Mouse (Mus musculus) MEL (cell line): ENCODE measurements around the gene Dnm1l. TPM values are rescaled to one million over a fixed set of nuclear protein-coding genes. Genes with fewer than 3 reads are reported as not detected.

Experiments
- DNase-seq: peaks from one replicate; pipeline ENCODE4 v3.0.0; 2011; ENCODE audit warnings: low read depth, low spot score
- H3K27ac ChIP-seq: 2 replicates; pipeline ENCODE4 v1.5.1; 2012; ENCODE audit warnings: low read depth, mild to moderate bottlenecking, control low read depth, low read length, moderate library complexity; ENCODE audit not compliant: control insufficient read depth
- H3K27me3 ChIP-seq, 2 experiments: fragments of 150-350 bp in 1 of 2; sonication (generic) in 1 of 2; 2 replicates each; pipeline ENCODE4 v1.6.1; 2012; ENCODE audit warnings: low read length in 2 of 2, mild to moderate bottlenecking in 2 of 2, improper control_type of control experiment in 1 of 2, moderate library complexity in 1 of 2; ENCODE audit not compliant: insufficient read depth in 2 of 2, control insufficient read depth in 1 of 2
- H3K36me3 ChIP-seq, 2 experiments: 2 replicates each; pipeline ENCODE4 v1.6.1; 2012 to 2014; ENCODE audit warnings: low read length in 2 of 2, improper control_type of control experiment in 1 of 2, inconsistent platforms in 1 of 2, mild to moderate bottlenecking in 1 of 2; ENCODE audit not compliant: insufficient read depth in 2 of 2, control insufficient read depth in 1 of 2
- H3K4me1 ChIP-seq, 2 experiments: fragments of 150-350 bp in 1 of 2; sonication (generic) in 1 of 2; 2 replicates each; pipeline ENCODE4 v1.6.1; 2012; ENCODE audit warnings: low read length in 2 of 2, improper control_type of control experiment in 1 of 2, mild to moderate bottlenecking in 1 of 2; ENCODE audit not compliant: insufficient read depth in 2 of 2, control insufficient read depth in 1 of 2
- H3K4me3 ChIP-seq, 2 experiments: fragments of 150-350 bp in 1 of 2; sonication (generic) in 1 of 2; 2 replicates each; pipeline ENCODE4 v1.5.1; 2012; ENCODE audit warnings: low read depth in 2 of 2, low read length in 2 of 2, mild to moderate bottlenecking in 2 of 2, moderate library complexity in 2 of 2, control low read depth in 1 of 2, improper control_type of control experiment in 1 of 2; ENCODE audit not compliant: control insufficient read depth in 1 of 2, insufficient read depth in 1 of 2
- H3K79me2 ChIP-seq: 2 replicates; pipeline ENCODE4 v1.6.1; 2012; ENCODE audit warnings: mild to moderate bottlenecking, low read length, moderate library complexity; ENCODE audit not compliant: control insufficient read depth, poor library complexity, insufficient read depth
- H3K9ac ChIP-seq: 2 replicates; pipeline ENCODE4 v1.6.1; 2012; ENCODE audit warnings: low read depth, mild to moderate bottlenecking, control low read depth, low read length, moderate library complexity; ENCODE audit not compliant: control insufficient read depth, poor library complexity, severe bottlenecking
- H3K9me3 ChIP-seq: fragments of 150-350 bp; sonication (generic); replicated peaks from 2 replicates; pipeline ENCODE4 v1.6.1; 2012; ENCODE audit warnings: mild to moderate bottlenecking, low read length, improper control_type of control experiment, moderate library complexity; ENCODE audit not compliant: insufficient read depth
- CHD1 ChIP-seq: IDR thresholded peaks from 2 replicates; pipeline ENCODE4 v1.6.1; 2012; ENCODE audit warnings: low read depth, mild to moderate bottlenecking, inconsistent platforms, low read length, improper control_type of control experiment
- CHD2 ChIP-seq: IDR thresholded peaks from 2 replicates; pipeline ENCODE4 v1.6.1; 2011; ENCODE audit warnings: low read length, improper control_type of control experiment
- CTCF ChIP-seq, 3 experiments: IDR thresholded peaks in 2 of 3; conservative IDR thresholded peaks in 1 of 3; 2 replicates each; pipeline ENCODE4 v1.5.1; 2011 to 2012; ENCODE audit warnings: low read length in 3 of 3, low read depth in 2 of 3, mild to moderate bottlenecking in 2 of 3, improper control_type of control experiment in 1 of 3, inconsistent platforms in 1 of 3, mixed read lengths in 1 of 3, moderate library complexity in 1 of 3; ENCODE audit not compliant: control insufficient read depth in 1 of 3, insufficient read depth in 1 of 3, poor library complexity in 1 of 3, severe bottlenecking in 1 of 3
- E2F4 ChIP-seq: IDR thresholded peaks from 2 replicates; pipeline ENCODE4 v1.6.1; 2011; ENCODE audit warnings: low read depth, low read length, improper control_type of control experiment, borderline replicate concordance
- ELF1 ChIP-seq: IDR thresholded peaks from 2 replicates; pipeline ENCODE4 v1.6.1; 2014; ENCODE audit warnings: low read depth, mild to moderate bottlenecking, inconsistent platforms, low read length, improper control_type of control experiment, moderate library complexity
- EP300 ChIP-seq, 2 experiments: IDR thresholded peaks; 2 replicates each; pipeline ENCODE4 v1.6.1; 2011; ENCODE audit warnings: improper control_type of control experiment in 2 of 2, low read length in 2 of 2, low read depth in 1 of 2, mild to moderate bottlenecking in 1 of 2
- ETS1 ChIP-seq: IDR thresholded peaks from 2 replicates; pipeline ENCODE4 v1.6.1; 2012; ENCODE audit warnings: low read depth, mild to moderate bottlenecking, inconsistent platforms, low read length, improper control_type of control experiment, moderate library complexity
- HCFC1 ChIP-seq: IDR thresholded peaks from 2 replicates; pipeline ENCODE4 v1.6.1; 2012; ENCODE audit warnings: low read depth, mild to moderate bottlenecking, inconsistent platforms, low read length, improper control_type of control experiment, moderate library complexity
- KAT2A ChIP-seq: conservative IDR thresholded peaks from 2 replicates; pipeline ENCODE4 v1.6.1; 2012; ENCODE audit warnings: low read depth, low read length, improper control_type of control experiment, inconsistent platforms
- MAFK ChIP-seq: IDR thresholded peaks from 2 replicates; pipeline ENCODE4 v1.6.1; 2011; ENCODE audit warnings: low read depth, mild to moderate bottlenecking, low read length, improper control_type of control experiment, borderline replicate concordance
- MAX ChIP-seq: IDR thresholded peaks from 2 replicates; pipeline ENCODE4 v1.6.1; 2011; ENCODE audit warnings: low read length, improper control_type of control experiment
- MXI1 ChIP-seq: IDR thresholded peaks from 2 replicates; pipeline ENCODE4 v1.6.1; 2011; ENCODE audit warnings: mild to moderate bottlenecking, low read depth, low read length, improper control_type of control experiment
- MYB ChIP-seq: IDR thresholded peaks from 2 replicates; pipeline ENCODE4 v1.6.1; 2011; ENCODE audit warnings: mild to moderate bottlenecking, low read depth, low read length, improper control_type of control experiment
- MYC ChIP-seq: IDR thresholded peaks from 2 replicates; pipeline ENCODE4 v1.6.1; 2011; ENCODE audit warnings: low read depth, mild to moderate bottlenecking, low read length, improper control_type of control experiment, moderate library complexity
- NRF1 ChIP-seq: IDR thresholded peaks from 2 replicates; pipeline ENCODE4 v1.6.1; 2014; ENCODE audit warnings: low read depth, mild to moderate bottlenecking, inconsistent platforms, low read length, improper control_type of control experiment, moderate library complexity; ENCODE audit not compliant: poor library complexity, insufficient read depth, severe bottlenecking
- POLR2A ChIP-seq, 2 experiments: IDR thresholded peaks; 2 replicates each; pipeline ENCODE4 v1.6.1; 2011 to 2012; ENCODE audit warnings: low read length in 2 of 2, mild to moderate bottlenecking in 2 of 2, control low read depth in 1 of 2, improper control_type of control experiment in 1 of 2, low read depth in 1 of 2, moderate library complexity in 1 of 2; ENCODE audit not compliant: control insufficient read depth in 1 of 2, insufficient read depth in 1 of 2, poor library complexity in 1 of 2
- POLR2AphosphoS5 ChIP-seq: IDR thresholded peaks from 2 replicates; pipeline ENCODE4 v1.6.1; 2012; ENCODE audit warnings: low read depth, borderline replicate concordance, mild to moderate bottlenecking, inconsistent platforms, low read length, moderate library complexity, mixed read lengths
- RAD21 ChIP-seq: IDR thresholded peaks from 2 replicates; pipeline ENCODE4 v1.6.1; 2011; ENCODE audit warnings: mild to moderate bottlenecking, low read depth, low read length, improper control_type of control experiment
- SIN3A ChIP-seq: IDR thresholded peaks from 2 replicates; pipeline ENCODE4 v1.6.1; 2012; ENCODE audit warnings: low read length, improper control_type of control experiment, inconsistent platforms
- TAL1 ChIP-seq: IDR thresholded peaks from 2 replicates; pipeline ENCODE4 v1.6.1; 2012; ENCODE audit warnings: mild to moderate bottlenecking, inconsistent platforms, low read length, moderate library complexity, mixed read lengths
- TBP ChIP-seq: IDR thresholded peaks from 2 replicates; pipeline ENCODE4 v1.8.0; 2011; ENCODE audit warnings: low read depth, low read length, improper control_type of control experiment
- TCF12 ChIP-seq: IDR thresholded peaks from 2 replicates; pipeline ENCODE4 v1.6.1; 2014; ENCODE audit warnings: low read depth, mild to moderate bottlenecking, inconsistent platforms, low read length, improper control_type of control experiment, moderate library complexity
- USF2 ChIP-seq, 2 experiments: IDR thresholded peaks; 2 replicates each; pipeline ENCODE4 v1.6.1; 2011 to 2012; ENCODE audit warnings: improper control_type of control experiment in 2 of 2, low read length in 2 of 2, borderline replicate concordance in 1 of 2, inconsistent platforms in 1 of 2, low read depth in 1 of 2, mild to moderate bottlenecking in 1 of 2; ENCODE audit not compliant: insufficient read depth in 1 of 2
- ZC3H11A ChIP-seq: IDR thresholded peaks from 2 replicates; pipeline ENCODE4 v1.6.1; 2012; ENCODE audit warnings: low read depth, mild to moderate bottlenecking, inconsistent platforms, low read length, improper control_type of control experiment
- ZMIZ1 ChIP-seq: IDR thresholded peaks from 2 replicates; pipeline ENCODE4 v1.6.1; 2012; ENCODE audit warnings: low read depth, mild to moderate bottlenecking, inconsistent platforms, low read length, improper control_type of control experiment, moderate library complexity
- polyA plus RNA-seq, 2 experiments: library from polyadenylated mRNA; stranded (reverse) in 1 of 2; unstranded in 1 of 2; fragments of >175 nt in 1 of 2; fragments of >200 nt in 1 of 2; gene quantifications; 2 replicates each; pipeline versions ENCODE4 v1.2.1 to v1.2.4; 2012; ENCODE audit warnings: low replicate concordance in 2 of 2, low read depth in 1 of 2; ENCODE audit not compliant: insufficient read length in 2 of 2, insufficient read depth in 1 of 2, missing spikeins in 1 of 2
- total RNA-seq: library from RNA; depleted of rRNA; stranded (reverse); fragments of 300-350 nt; gene quantifications from 2 replicates; pipeline ENCODE4 v1.2.3, GENCODE M21; 2012

The Dnm1l gene
- total and polyA plus RNA-seq, 3 experiments, result 55.2 to 83.2 (median 62.3) TPM

GRCm38 (mm10) chr16:16303138-16303827, 55.5 kb downstream of the Dnm1l start:
- peak; percentile 73 for DNase-seq
- Histone ChIP-seq H3K36me3 (peaks cover 5 to 18% of the 10 kb centered on the region in 2 experiments), H3K4me1 (no peaks in the 10 kb centered on the region; a peak in 1 of 4 replicates), H3K9me3 (no peaks in the 10 kb centered on the region), H3K27ac (peak overlapping the region; percentile 62), H3K4me3 (peak overlapping the region; percentile 75 to 85), H3K9ac (peak overlapping the region; percentile 95), H3K27me3 (peaks cover 2% of the 10 kb centered on the region in 2 experiments; a peak in 2 of 4 replicates), H3K79me2 (peaks cover 22% of the 10 kb centered on the region)
- TF ChIP-seq TBP (no peak), POLR2A (IDR thresholded peaks at IDR 0.05; ENCODE audit: control insufficient read depth in 1 of 2, insufficient read depth in 1 of 2, low read depth in 1 of 2, low read length in 2 of 2, poor library complexity in 1 of 2) (no peak; a peak in 2 of 4 replicates), CHD1 (0 out of 2 replicates have a peak, but pooled peaks have one; percentile 7), MXI1 (peak; percentile 64), KAT2A (no peak; the same call in 1 of the 2 replicates), NRF1 (no peak), ZMIZ1 (no peak; the same call in 1 of the 2 replicates), RAD21 (no peak), MAX (no peak), E2F4 (no peak), CHD2 (no peak), HCFC1 (no peak), POLR2AphosphoS5 (no peak; the same call in 1 of the 2 replicates), SIN3A (peak; percentile 17; the same call in 1 of the 2 replicates), ELF1 (peak; percentile 76)

- H3K79me2 ChIP-seq, result peaks cover 22% of the 10 kb centered on the region
- no peaks in the 10 kb centered on the region for H3K9me3 ChIP-seq
- peak within 1 kb of the TSS; percentile 95 for H3K9ac ChIP-seq
- H3K27me3 ChIP-seq, result peaks cover 2% of the 10 kb centered on the region in 2 experiments; a peak in 2 of 4 replicates
- DNase-seq, result peak; percentile 94
- peaks cover 5 to 14% of the 10 kb centered on the region in 2 experiments for H3K36me3 ChIP-seq
- H3K27ac ChIP-seq, result peak within 1 kb of the TSS; percentile 85
- peak within 1 kb of the TSS; percentile 75 to 85 for H3K4me3 ChIP-seq
- no peaks in the 10 kb centered on the region; a peak in 1 of 4 replicates for H3K4me1 ChIP-seq
- TF ChIP-seq MYC (peak; percentile 85), MYB (no peak), CTCF (IDR thresholded peaks at IDR 0.05 in 2 of 3, conservative IDR thresholded peaks at IDR 0.05 in 1 of 3; ENCODE audit: control insufficient read depth in 1 of 3, insufficient read depth in 1 of 3, low read depth in 2 of 3, low read length in 3 of 3, poor library complexity in 1 of 3, severe bottlenecking in 1 of 3) (peak in 2 of 3 experiments; percentile 28 to 77; a peak in 4 of 6 replicates), USF2 (IDR thresholded peaks at IDR 0.05; ENCODE audit: borderline replicate concordance in 1 of 2, insufficient read depth in 1 of 2, low read depth in 1 of 2, low read length in 2 of 2) (no peak), RAD21 (peak; percentile 80), E2F4 (peak; percentile 46; the same call in 1 of the 2 replicates), CHD1 (0 out of 2 replicates have a peak, but pooled peaks have one; percentile 34), TCF12 (peak; percentile 36), MAX (peak; percentile 89), MAFK (no peak), EP300 (IDR thresholded peaks at IDR 0.05; ENCODE audit: low read depth in 1 of 2, low read length in 2 of 2) (peak in 1 of 2 experiments; percentile 30; a peak in 1 of 4 replicates), TBP (peak; percentile 86), TAL1 (no peak), KAT2A (peak; percentile 83), SIN3A (peak; percentile 74), ETS1 (no peak; the same call in 1 of the 2 replicates), ZC3H11A (peak; percentile 77), ELF1 (peak; percentile 12; the same call in 1 of the 2 replicates), ZMIZ1 (peak; percentile 54; the same call in 1 of the 2 replicates), POLR2A (IDR thresholded peaks at IDR 0.05; ENCODE audit: control insufficient read depth in 1 of 2, insufficient read depth in 1 of 2, low read depth in 1 of 2, low read length in 2 of 2, poor library complexity in 1 of 2) (peak; percentile 92)
Observed at GRCm38 (mm10) chr16:16302369-16303137, 56.2 kb downstream of the Dnm1l start, which contains the start of gene Yars2. Gene Yars2, plus strand, starts transcription at chr16:16302965.
